Mouse (Mus musculus) small intestine, adult 2 months (tissue): ENCODE measurements around the gene Lgr4.

Experiments used
- CTCF ChIP-seq: fragments of 200-500 bp; IDR thresholded peaks from 2 replicates; pipeline ENCODE4 v1.5.1; 2012; ENCODE audit warnings: low read depth, mild to moderate bottlenecking, control low read depth, inconsistent platforms, low read length, moderate library complexity, mixed read lengths; ENCODE audit not compliant: insufficient replicate concordance, insufficient read length; ENCODE audit errors: extremely low read depth
- POLR2A ChIP-seq: fragments of 200-500 bp; IDR thresholded peaks from 2 replicates; pipeline ENCODE4 v1.6.1; 2012; ENCODE audit warnings: low read depth, mild to moderate bottlenecking, control low read depth, inconsistent platforms, low read length, moderate library complexity

GRCm38 (mm10) chr2:109936410-109936755 lies 18.9 kb downstream of the Lgr4 start:
- TF ChIP-seq CTCF (no peak), POLR2A (no peak)
